Mouse (Mus musculus): ENCODE data around the gene Hapln4. TPM values are rescaled to one million over a fixed set of nuclear protein-coding genes. Genes with fewer than 3 reads are reported as not detected.

The Hapln4 gene
- total RNA-seq, 2 experiments from 2014 or later: 0.08 TPM; not detected in 1

- intact Hi-C loops (cut with DNase I): no loop called here
- H3K27ac ChIP-seq: no peak overlapping the region
- no peak overlapping the region for H3K4me3 ChIP-seq
- TF ChIP-seq CTCF (IDR thresholded peaks at IDR 0.05): no peak
- DNase-seq: no peak
Measured at GRCm38 (mm10) chr8:70111192-70111795, 28.0 kb downstream of the Hapln4 start.

GRCm38 (mm10) chr8:70112401-70113016, 29.3 kb downstream of the Hapln4 start:
- TF ChIP-seq CTCF (IDR thresholded peaks at IDR 0.05): no peak
- no peak overlapping the region for H3K4me3 ChIP-seq
- intact Hi-C loops (cut with DNase I): no loop called here
- H3K27ac ChIP-seq: no peak overlapping the region
- DNase-seq: no peak

GRCm38 (mm10) chr8:70114488-70114887, 31.2 kb downstream of the Hapln4 start:
- Histone ChIP-seq H3K27ac (no peak overlapping the region), H3K4me3 (no peak overlapping the region)
- DNase-seq: no peak
- intact Hi-C loops (cut with DNase I): no loop called here
- no peak for TF ChIP-seq CTCF (IDR thresholded peaks at IDR 0.05)

GRCm38 (mm10) chr8:70114892-70115291, 31.6 kb downstream of the Hapln4 start:
- intact Hi-C loops (cut with DNase I): no loop called here
- TF ChIP-seq CTCF (IDR thresholded peaks at IDR 0.05): no peak
- Histone ChIP-seq H3K4me3 (no peak overlapping the region), H3K27ac (no peak overlapping the region)
- no peak for DNase-seq

GRCm38 (mm10) chr8:70117611-70118010, 34.4 kb downstream of the Hapln4 start:
- Histone ChIP-seq H3K27ac (no peak overlapping the region), H3K4me3 (no peak overlapping the region)
- intact Hi-C loops (cut with DNase I): no loop called here
- TF ChIP-seq CTCF (IDR thresholded peaks at IDR 0.05): no peak
- DNase-seq: no peak

- intact Hi-C loops (cut with DNase I): no loop called here
- no peak for DNase-seq
- H3K27ac ChIP-seq: no peak overlapping the region
- no peak for TF ChIP-seq CTCF (IDR thresholded peaks at IDR 0.05)
- H3K4me3 ChIP-seq: no peak overlapping the region
Measured at GRCm38 (mm10) chr8:70118726-70119700, 35.8 kb downstream of the Hapln4 start.

GRCm38 (mm10) chr8:70120667-70121066, 37.4 kb downstream of the Hapln4 start, which contains the start of gene Ncan:
Ncan (minus strand) TSS chr8:70120873.
- H3K4me3 ChIP-seq: no peak within 1 kb of the TSS
- intact Hi-C loops (cut with DNase I): no loop called here
- TF ChIP-seq CTCF (IDR thresholded peaks at IDR 0.05): no peak
- DNase-seq: peak; percentile 54
- no peak within 1 kb of the TSS for H3K27ac ChIP-seq

GRCm38 (mm10) chr8:70122863-70123262, 39.6 kb downstream of the Hapln4 start:
- DNase-seq: no peak
- intact Hi-C loops (cut with DNase I): loop anchor here (1.0 kb wide), 1 partner anchor 19 kb away; no protein-coding TSS in a partner anchor
- Histone ChIP-seq H3K27ac (no peak overlapping the region), H3K4me3 (no peak overlapping the region)
- peak; percentile 73 for TF ChIP-seq CTCF (IDR thresholded peaks at IDR 0.05)

GRCm38 (mm10) chr8:70124992-70125391, 41.7 kb downstream of the Hapln4 start:
- Histone ChIP-seq H3K4me3 (no peak overlapping the region), H3K27ac (no peak overlapping the region)
- no peak for TF ChIP-seq CTCF (IDR thresholded peaks at IDR 0.05)
- intact Hi-C loops (cut with DNase I): no loop called here
- no peak for DNase-seq

- peak overlapping the region; percentile 78 for H3K27ac ChIP-seq
- TF ChIP-seq CTCF (IDR thresholded peaks at IDR 0.05): no peak
- peak; percentile 80 for DNase-seq
- intact Hi-C loops (cut with DNase I): no loop called here
- no peak overlapping the region for H3K4me3 ChIP-seq
Measured at GRCm38 (mm10) chr8:70128435-70128834, 45.2 kb downstream of the Hapln4 start.

- Histone ChIP-seq H3K4me3 (no peak overlapping the region), H3K27ac (peak overlapping the region; percentile 78)
- no peak for TF ChIP-seq CTCF (IDR thresholded peaks at IDR 0.05)
- intact Hi-C loops (cut with DNase I): no loop called here
- DNase-seq: peak; percentile 60
Measured at GRCm38 (mm10) chr8:70129309-70129952, 46.2 kb downstream of the Hapln4 start.

GRCm38 (mm10) chr8:70130066-70130465, 46.8 kb downstream of the Hapln4 start:
- Histone ChIP-seq H3K27ac (peak overlapping the region; percentile 78), H3K4me3 (no peak overlapping the region)
- intact Hi-C loops (cut with DNase I): no loop called here
- DNase-seq: no peak
- no peak for TF ChIP-seq CTCF (IDR thresholded peaks at IDR 0.05)

Measured in gastrocnemius, adult 2 months (tissue).